Mouse (Mus musculus): ENCODE results near the gene Ak9.

Ak9 gene

DNA sequence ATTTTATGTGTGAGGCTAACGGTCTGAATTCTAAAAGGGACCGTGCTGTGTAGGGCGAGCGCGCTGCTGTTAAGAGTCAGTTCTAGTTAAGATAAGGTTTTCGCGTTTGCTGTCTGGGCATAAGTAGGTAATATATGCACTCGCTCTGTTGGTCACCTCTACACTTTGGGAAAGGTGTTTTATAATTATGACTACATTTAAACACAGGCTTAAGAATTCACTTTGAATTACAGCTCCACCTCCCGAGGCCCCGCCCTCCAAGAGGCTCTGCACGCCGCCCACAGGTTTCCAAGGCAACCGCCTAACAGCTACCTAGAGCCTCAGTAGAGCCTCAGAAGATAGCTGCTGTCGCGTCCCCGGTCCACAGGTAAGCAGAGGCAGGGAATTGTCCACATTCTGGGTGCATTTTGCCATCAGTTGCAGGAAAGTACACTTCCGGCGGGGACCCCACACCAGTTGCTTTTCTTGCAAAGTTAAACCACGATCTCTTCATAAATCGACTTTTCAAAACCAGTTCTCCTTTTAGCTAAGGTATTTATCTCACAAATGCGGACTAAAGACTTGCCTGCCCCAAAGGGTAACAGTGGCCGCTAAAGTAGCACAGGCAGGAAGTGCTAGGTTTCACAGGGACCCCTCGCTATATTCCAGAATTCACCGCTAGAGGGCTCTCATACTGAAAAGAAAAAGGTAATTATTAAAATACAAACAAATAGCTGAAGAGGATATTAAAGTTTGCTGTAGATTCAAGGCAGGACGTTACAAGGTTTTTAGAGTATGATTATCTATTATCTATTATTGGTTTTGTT, at the start of gene Ak9:
Gene Ak9, plus strand, starts transcription at position 342 of the 806 bp plus-strand sequence.
- DNase-seq (ENCODE audit: extremely low read depth, insufficient read length, low spot score): peak; percentile 68

DNA sequence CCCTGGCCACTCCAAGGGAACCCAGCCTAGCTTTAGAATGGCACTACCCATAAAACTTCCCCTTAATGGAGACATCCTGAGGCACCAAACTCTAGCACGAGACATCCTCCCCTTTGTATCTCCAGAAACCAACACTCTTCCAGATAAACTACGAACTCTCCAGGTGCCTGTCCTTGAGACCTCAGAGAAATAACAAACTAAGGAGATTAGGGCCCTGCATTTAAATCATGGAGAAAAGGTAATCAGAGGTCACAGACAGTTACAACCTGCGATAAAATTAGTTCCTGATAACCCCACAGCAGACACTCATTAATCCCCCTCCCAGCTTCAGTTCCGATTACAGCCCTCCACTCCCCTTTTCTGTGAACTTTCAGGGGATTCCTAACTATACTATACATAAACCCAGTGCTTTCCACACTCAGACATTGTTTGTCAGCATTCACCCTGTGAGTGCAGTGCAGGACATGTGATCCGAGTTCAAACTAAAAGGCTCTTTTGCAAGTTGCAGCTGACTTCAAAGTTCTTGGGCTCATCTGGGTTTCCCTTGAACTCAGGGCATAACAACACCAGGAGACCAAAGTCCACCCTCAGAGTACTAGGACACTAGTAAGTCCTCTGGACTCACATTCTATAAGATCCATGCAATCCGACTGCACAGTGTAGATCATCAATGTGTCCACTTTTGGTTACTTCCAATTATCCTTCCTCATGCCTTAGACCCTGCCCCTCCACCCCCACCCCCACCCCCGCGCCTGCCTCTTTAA, 43.4 kb upstream of the Ak9 start:
- no peak for DNase-seq (ENCODE audit: extremely low read depth, insufficient read length, low spot score)

DNA sequence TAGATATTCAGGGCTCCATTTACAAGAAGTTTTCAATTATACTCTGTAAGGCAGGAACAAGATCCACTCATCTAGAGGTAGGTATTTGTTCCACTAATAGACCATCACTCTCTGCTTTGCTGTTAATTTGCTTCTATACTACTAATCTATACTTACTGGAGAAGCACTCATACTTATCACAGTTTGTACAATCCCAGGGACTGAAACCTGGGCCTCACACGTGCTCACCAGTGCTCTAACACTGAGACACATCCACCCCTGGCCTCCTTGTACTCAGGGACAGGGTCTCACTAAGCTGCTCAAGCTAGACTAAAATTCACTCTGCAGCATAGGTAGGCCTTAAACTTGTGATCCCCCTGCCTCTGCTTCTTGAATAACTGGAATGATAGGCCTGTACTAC, 42.6 kb upstream of the Ak9 start:
- no peak for DNase-seq (ENCODE audit: extremely low read depth, insufficient read length, low spot score)

DNA sequence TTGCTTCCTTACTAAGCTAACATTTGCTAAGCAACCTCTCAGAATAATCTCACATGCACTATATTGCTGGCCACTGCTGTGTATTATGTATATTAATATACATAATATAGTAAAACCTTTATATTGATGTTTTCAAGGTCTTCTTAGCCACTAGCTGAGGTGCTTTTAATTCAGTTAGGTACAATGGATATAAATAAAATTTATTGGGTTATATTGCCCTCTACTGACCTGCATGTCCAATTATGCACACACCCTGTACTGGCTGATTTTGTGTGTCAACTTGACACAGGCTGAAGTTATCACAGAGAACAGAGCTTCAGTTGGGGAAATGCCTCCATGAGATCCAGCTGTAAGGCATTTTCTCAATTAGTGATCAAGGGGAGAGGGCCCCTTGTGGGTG, 41.9 kb upstream of the Ak9 start:
- DNase-seq (ENCODE audit: extremely low read depth, insufficient read length, low spot score): no peak

DNA sequence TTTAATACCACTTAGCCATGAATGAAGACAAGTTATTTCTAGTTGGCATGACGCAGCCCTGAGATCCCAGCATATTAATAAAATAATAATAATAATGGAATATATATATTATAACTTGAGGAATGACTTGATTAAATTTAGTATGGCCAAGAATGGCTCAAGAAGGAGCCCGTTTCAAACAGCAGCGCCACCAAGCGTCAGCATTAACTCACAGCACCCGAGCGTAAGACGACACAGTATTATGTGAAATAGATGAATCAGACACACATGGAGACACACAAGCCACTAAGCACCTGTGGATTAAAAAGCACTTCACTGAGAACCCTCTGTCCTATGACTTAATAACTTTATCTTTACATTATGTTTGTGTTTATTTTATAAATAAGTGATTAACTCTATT, 31.9 kb upstream of the Ak9 start:
- no peak for DNase-seq (ENCODE audit: extremely low read depth, insufficient read length, low spot score)

DNA sequence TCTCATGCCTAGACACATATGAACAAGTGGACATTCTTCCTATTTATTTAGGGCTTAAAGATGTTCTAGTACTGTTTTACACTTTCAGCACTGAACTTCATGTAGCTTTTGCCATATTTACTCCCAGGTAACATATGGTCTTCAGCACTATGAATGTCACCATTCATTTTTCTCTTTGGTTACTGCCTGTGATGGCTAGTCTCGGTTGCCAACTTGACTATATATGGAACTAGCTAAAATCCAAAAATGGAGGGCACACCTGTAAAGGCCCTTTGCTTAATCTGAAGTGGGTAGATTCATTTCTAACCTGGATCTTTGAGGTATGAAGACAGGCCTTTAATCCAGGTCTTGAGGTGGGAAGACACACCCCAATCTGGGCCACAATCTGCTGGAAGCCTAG, 28.9 kb upstream of the Ak9 start:
- no peak for DNase-seq (ENCODE audit: extremely low read depth, insufficient read length, low spot score)

DNA sequence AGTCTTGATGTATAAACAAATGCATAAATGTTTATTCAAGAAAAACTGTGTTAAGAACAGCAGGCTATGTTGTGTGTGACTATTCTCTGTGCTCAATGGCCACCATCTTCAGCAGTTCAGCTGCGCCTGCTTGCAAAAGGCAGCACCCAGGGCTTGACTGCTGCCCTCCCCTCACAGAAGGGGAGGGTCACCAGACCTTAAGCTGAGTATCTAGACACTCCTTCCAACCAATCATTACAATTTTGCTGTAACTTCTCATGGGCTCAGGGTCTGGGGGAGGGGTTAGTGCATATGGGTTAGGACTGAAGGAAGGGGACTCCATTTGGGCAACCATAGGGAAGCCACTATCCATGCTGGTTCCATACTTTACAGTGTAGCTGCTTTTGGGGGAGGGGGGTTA, 25.0 kb upstream of the Ak9 start:
- no peak for DNase-seq (ENCODE audit: extremely low read depth, insufficient read length, low spot score)

DNA sequence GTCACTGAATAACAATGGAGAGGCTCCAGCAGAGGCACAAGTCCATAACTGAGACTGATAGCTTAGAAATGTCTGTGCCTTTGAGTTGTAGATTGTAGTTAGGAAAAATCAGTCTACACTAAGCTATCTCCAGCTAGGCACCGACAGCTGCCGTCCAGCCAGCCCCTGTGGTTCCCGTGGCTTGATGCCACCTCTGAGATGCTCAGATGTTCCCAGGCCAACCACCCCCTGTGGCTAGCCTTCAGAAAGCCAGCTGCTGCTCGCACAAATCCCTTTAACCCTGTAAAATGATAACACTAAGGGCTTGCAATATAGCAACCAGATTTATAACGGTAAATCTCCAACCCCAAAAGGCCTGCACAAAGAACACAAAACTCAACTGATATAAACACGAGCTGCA, 23.6 kb upstream of the Ak9 start:
- DNase-seq (ENCODE audit: extremely low read depth, insufficient read length, low spot score): no peak

DNA sequence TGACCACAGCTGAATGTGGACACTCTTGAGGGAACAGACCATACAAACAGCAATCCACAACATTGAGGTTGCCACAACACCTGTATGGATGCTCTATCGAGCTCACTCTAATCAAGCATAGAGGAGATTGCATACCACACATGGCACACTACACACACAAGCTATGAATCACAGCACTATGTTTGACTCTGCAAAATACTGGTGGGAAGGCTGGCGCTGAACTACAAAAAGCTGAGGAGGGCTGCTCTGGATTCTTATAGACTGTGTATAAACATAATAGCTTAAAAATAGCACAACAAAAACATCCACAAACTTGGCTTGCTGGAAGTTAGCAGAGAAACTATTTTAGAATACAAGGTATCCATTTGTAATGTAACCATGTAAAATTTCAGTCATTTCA, 23.0 kb upstream of the Ak9 start:
- DNase-seq (ENCODE audit: extremely low read depth, insufficient read length, low spot score): no peak

DNA sequence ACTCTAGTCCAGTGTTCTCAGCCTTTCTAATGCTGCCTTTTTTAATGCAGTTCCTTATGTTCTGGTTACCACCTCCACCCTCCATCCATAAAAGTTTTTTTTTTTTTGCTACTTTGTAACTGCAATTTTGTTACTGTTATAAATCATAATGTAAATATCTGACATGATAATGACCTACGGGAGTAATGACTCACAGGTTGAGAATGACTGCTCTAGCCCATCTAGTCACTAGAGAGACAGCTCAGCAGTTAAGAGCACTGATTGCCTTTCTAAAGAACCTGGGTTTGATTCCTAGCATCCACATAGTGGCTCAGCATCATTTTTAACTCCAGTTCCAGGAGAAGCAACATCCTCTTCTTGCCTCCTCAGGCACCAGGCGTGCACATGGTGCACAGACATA, 21.7 kb upstream of the Ak9 start:
- no peak for DNase-seq (ENCODE audit: extremely low read depth, insufficient read length, low spot score)

DNA sequence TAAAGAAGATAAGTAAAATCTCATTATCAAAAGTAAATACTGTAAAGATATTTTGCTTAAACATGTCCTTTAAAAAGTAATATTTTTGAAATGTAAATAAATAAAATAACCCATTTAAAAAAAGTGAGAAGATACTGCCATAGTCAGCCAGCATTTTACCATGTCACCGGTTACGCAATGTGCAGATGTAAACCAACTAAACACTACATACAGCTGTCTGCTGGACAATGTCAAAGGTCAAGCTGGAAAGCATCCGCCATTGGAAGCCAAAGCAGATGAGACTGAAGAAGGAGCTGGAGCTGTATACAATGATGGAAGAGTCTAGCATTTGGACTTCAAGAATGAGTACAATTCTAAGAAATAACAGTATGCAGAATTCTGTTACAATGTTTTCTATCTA, 16.2 kb upstream of the Ak9 start:
- DNase-seq (ENCODE audit: extremely low read depth, insufficient read length, low spot score): no peak

DNA sequence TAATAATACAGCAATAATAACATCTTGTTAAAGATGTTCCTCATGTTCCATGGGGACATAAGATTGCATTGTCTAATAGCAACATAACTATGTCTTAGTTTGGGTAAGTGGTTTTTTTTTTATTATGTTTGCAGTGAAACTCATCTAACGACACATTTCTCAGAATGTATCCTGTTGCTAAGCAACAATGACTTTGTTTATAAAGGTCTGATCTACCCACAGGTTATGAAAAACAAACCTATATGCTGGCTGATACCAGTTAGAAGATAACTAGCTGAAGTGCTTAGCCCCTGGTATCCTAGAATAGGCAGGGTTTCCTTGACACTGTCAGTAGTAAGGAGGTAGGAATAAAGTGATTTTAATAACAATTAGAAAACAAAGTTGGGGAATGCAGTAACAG, 15.7 kb upstream of the Ak9 start:
- DNase-seq (ENCODE audit: extremely low read depth, insufficient read length, low spot score): no peak

DNA sequence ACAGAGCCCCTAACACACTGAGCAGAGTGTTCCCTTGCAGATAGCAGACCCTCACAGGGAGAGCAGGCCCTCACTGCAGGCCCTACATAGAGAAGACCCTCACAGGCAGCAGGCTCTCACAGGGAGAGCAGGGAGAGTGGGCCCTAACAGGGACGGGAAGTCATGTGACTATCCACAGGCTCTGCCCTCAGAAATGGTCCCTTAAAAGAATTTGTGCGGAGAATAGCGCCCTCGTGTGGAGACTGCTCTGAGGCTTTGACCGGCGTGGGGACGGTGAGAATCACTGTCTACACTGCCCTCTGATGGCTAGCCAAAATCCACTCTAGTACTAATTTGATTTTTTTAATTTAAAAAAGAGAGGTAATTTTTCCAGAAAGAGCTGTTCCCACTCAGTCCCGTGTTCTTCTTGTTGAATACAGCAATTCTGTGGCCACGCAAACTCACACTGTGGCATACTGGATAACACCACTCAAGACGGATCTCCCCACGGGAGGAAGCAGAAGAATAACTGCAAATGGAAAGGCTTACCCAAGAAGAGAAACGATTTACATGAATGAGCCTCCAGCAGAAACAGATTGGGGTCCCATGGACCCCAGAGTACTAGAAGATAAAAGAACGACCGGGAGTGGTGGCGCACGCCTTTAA, 14.9 kb upstream of the Ak9 start:
- DNase-seq (ENCODE audit: extremely low read depth, insufficient read length, low spot score): peak; percentile 52

DNA sequence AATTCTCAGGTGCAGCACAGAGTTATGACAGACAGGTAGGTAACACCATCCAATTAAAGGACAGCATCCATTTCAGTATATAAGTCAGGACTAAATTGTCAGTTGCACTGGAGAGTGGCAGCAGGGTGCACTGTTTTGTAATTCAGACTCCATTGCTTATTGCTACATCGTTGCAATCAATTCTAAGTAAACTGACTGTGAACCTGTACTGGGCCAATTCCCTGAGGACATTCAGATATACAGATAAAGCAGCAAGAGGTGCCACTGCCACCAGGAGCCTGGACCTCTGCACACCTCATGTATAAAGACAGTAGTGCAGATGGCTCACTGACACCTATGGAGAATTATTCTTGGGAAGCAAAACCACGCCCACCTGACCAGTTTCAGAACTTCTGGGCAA, 12.8 kb upstream of the Ak9 start:
- DNase-seq (ENCODE audit: extremely low read depth, insufficient read length, low spot score): no peak

DNA sequence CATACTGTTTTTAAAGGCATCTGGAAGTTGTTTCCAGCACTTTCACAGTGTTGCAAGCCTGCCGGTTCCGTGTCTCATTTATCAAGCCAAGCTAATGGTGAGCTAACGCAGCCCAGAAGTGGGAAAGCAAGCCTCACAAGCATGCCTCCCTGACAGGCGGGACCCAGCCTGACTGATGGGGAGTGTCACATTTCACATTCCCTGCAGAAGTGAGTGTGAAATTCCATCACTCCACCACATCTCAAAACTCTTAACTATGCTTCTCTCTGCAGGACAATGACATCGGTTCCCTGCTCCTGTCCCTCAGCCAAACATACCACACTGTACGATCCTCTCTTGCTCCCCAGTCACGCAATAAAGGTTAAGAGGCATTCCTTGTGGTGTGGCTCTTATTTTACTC, 10.8 kb upstream of the Ak9 start:
- DNase-seq (ENCODE audit: extremely low read depth, insufficient read length, low spot score): peak; percentile 60

DNA sequence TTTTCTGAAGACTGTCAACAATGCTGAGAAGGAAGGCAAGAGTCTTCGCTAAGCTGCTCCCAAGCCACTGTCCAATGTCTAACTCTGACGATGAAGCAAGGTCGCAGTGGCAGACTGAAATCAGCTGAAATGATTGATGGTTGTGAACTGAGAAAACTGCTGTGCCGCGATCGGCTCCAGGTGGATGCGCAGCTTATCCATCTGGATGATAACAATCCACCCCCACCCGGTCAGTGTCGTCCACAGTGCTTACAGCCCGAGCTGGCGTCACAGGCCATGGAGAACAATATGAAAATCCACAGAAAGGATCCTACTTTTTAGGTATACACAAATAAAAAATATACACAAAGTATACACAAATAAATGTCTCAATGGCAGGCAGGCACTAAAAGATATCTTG, 9.0 kb upstream of the Ak9 start:
- no peak for DNase-seq (ENCODE audit: extremely low read depth, insufficient read length, low spot score)

DNA sequence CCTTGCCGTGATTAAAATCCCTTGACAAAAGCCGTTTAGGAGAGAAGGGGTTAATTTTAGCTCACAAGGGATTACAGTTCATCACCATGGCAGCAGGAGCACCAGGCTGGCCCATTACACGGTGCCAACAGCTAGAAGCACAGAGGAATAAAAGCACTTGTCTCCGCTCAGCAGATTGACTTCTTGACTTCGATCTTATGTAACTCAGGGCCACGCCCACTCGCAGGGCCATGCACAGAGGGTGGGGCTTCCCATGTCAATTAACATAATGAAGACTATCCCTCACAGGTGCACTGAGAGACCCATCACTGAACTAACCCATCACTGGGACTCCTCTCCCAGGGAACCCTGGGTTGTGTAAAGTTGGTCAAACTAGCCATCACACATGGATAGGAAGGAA, 8.6 kb upstream of the Ak9 start:
- no peak for DNase-seq (ENCODE audit: extremely low read depth, insufficient read length, low spot score)

DNA sequence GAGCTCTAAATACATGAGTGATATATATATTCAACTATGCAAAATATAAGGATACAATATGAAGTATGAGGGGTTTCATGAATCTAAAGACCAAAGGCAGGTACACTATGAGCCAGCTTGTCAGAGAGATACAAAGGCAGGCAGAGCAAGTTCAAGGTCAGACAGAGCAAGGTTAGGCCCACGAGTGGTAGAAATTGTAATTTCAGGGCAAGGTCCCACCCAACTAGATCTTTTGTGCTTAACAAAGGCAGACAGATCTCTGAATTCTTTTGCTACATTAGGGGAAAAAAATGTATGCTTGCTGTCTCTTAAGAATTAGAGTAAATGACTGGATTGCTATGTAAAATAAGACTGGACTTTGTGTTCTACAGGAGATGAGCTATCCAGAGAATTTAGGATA, 3.6 kb upstream of the Ak9 start:
- no peak for DNase-seq (ENCODE audit: extremely low read depth, insufficient read length, low spot score)

DNA sequence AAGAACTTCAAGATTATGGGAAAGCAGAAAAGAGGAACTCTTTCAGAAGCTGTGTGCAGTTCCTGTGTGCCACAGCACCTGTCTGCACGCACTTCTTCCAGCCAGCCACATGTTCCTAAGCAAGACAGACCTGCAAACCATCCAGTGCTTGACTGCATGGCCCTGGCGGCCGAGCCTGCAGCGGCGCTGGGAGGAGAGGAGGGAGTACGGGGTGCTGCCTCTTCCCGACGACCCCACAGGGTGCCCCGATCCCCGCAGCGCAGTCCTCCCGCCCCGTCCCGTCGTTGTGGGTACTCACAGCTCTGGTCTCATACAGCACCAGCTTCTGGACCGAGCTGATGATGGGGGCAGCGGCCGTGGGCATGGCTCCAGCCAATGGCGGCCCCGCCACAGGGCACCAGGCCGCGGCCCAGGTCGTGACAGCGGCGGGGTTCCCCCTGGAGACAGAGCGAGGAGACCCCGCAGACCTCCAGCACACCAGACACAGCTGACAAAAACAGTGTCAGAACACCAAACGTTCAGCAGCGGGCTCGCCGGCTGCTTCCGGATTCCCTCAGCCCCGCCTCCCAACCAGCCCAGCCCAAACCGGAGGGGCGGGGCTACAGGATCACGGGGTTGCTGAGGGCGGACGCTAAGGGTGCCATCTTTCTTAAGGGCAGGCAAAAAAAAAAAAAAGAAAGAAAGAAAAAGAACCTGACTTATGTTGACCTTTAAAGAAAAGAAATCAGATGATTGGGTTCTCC, 920 bp upstream of the Ak9 start, which contains the start of gene Fig4:
Gene Fig4, minus strand, starts transcription at position 572 of the 743 bp plus-strand sequence.
- DNase-seq (ENCODE audit: extremely low read depth, insufficient read length, low spot score): peak; percentile 84

DNA sequence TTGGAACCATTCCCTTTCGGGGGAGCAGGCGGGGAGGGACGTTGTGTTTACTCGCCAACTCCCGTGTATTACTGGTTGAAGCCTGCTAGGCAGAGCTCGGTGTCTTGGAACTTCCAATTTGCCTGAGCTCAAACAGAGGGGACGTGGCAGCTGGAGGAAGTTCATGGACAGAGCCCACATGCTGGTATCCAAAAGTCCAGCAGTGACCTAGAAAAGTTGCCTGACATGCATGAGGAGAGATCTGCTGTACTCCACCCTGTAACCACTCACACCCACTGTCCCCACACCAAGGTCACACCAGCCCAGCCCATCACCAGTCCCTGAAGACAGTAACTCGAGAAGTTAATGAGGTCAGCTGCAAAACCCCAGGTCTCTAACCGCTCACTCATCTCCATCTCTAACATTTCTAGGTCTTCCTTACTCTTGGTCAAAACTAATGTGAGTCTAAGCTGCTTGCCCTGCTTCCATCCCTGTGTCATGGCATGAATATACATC, 1.2 kb downstream of the Ak9 start:
- no peak for DNase-seq (ENCODE audit: extremely low read depth, insufficient read length, low spot score)

DNA sequence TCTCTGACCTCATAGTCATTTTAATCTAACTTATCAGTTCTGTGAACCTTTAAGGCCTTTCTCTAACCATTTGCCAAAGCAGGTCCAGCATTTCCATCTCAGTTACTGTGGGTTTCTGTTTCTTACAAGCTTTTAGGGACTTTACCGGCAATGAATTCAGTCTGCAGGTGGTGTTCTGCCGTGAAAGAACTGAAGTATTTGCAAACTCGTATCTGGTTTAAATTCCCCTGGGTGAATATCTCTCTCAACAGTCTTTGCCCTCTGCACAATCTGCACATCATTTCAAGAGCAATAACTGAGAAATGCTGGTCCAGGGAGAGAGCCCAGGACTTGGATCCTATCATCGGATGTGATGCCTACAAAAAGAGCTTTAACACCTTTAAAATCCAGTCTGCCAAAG, 4.4 kb downstream of the Ak9 start:
- no peak for DNase-seq (ENCODE audit: extremely low read depth, insufficient read length, low spot score)
